Mouse (Mus musculus): ENCODE data around the gene Wnt6. TPM values are rescaled to one million over a fixed set of nuclear protein-coding genes. Genes with fewer than 3 reads are reported as not detected.

Gene Wnt6
- polyA plus RNA-seq, 1 experiment from 2014 or later, result 4.4 TPM

- H3K4me1 ChIP-seq (replicated peaks; ENCODE audit: control insufficient read depth, insufficient read depth, low read length), result peaks cover 21% of the 10 kb centered on the region; the same call in 1 of the 2 replicates
- H3K27ac ChIP-seq, result no peak overlapping the region
- no peak overlapping the region for H3K9ac ChIP-seq
- H3K36me3 ChIP-seq (replicated peaks; ENCODE audit: control insufficient read depth, insufficient read depth), result no peaks in the 10 kb centered on the region
- peaks cover 93% of the 10 kb centered on the region for H3K27me3 ChIP-seq (ENCODE audit: control insufficient read depth, insufficient read depth, low read length)
- no peaks in the 10 kb centered on the region for H3K9me3 ChIP-seq (ENCODE audit: control insufficient read depth, low read length)
- no peak overlapping the region for H3K4me2 ChIP-seq (replicated peaks)
- DNase-seq (ENCODE audit: low spot score), result no peak
- WGBS, result 12% methylated on average over 6 of the region's 6 CpGs
- no peak for ATAC-seq (ENCODE audit: low FRiP score)
- no peak overlapping the region for H3K4me3 ChIP-seq (replicated peaks; ENCODE audit: low read length)
These were observed 30.0 kb downstream of the Wnt6 start for GRCm38 (mm10) chr1:74801631-74802140.

GRCm38 (mm10) chr1:74802795-74803656, 31.3 kb downstream of the Wnt6 start:
- Histone ChIP-seq H3K27ac (no peak overlapping the region), H3K9me3 (ENCODE audit: control insufficient read depth, low read length) (no peaks in the 10 kb centered on the region), H3K4me1 (replicated peaks; ENCODE audit: control insufficient read depth, insufficient read depth, low read length) (peaks cover 34% of the 10 kb centered on the region), H3K4me2 (replicated peaks) (peak overlapping the region; percentile 86), H3K36me3 (replicated peaks; ENCODE audit: control insufficient read depth, insufficient read depth) (no peaks in the 10 kb centered on the region), H3K9ac (peak overlapping the region; percentile 59), H3K4me3 (replicated peaks; ENCODE audit: low read length) (peak overlapping the region; percentile 45), H3K27me3 (ENCODE audit: control insufficient read depth, insufficient read depth, low read length) (peaks cover 82% of the 10 kb centered on the region)
- ATAC-seq (ENCODE audit: low FRiP score) (0 out of 2 replicates have a peak, but pooled peaks have one; percentile 44), DNase-seq (ENCODE audit: low spot score) (peak; percentile 73)
- WGBS, result 1% methylated on average over 57 of the region's 57 CpGs

- ATAC-seq (ENCODE audit: low FRiP score) (no peak), DNase-seq (ENCODE audit: low spot score) (no peak)
- H3K4me3 ChIP-seq (replicated peaks; ENCODE audit: low read length), result no peak overlapping the region
- H3K4me2 ChIP-seq (replicated peaks), result no peak overlapping the region
- WGBS, result 8% methylated on average over 10 of the region's 10 CpGs
- H3K9me3 ChIP-seq (ENCODE audit: control insufficient read depth, low read length), result no peaks in the 10 kb centered on the region
- H3K4me1 ChIP-seq (replicated peaks; ENCODE audit: control insufficient read depth, insufficient read depth, low read length), result peaks cover 35% of the 10 kb centered on the region
- H3K27me3 ChIP-seq (ENCODE audit: control insufficient read depth, insufficient read depth, low read length), result peaks cover 70% of the 10 kb centered on the region
- no peaks in the 10 kb centered on the region for H3K36me3 ChIP-seq (replicated peaks; ENCODE audit: control insufficient read depth, insufficient read depth)
- no peak overlapping the region for H3K27ac ChIP-seq
- H3K9ac ChIP-seq, result no peak overlapping the region
These were observed 32.6 kb downstream of the Wnt6 start for GRCm38 (mm10) chr1:74804211-74804870.

GRCm38 (mm10) chr1:74805340-74805835, 33.7 kb downstream of the Wnt6 start:
- Histone ChIP-seq H3K4me1 (replicated peaks; ENCODE audit: control insufficient read depth, insufficient read depth, low read length) (peaks cover 32% of the 10 kb centered on the region), H3K9ac (no peak overlapping the region), H3K4me3 (replicated peaks; ENCODE audit: low read length) (no peak overlapping the region), H3K4me2 (replicated peaks) (no peak overlapping the region), H3K27ac (no peak overlapping the region), H3K9me3 (ENCODE audit: control insufficient read depth, low read length) (no peaks in the 10 kb centered on the region), H3K36me3 (replicated peaks; ENCODE audit: control insufficient read depth, insufficient read depth) (no peaks in the 10 kb centered on the region), H3K27me3 (ENCODE audit: control insufficient read depth, insufficient read depth, low read length) (peaks cover 59% of the 10 kb centered on the region)
- WGBS, result 29% methylated on average over 4 of the region's 4 CpGs
- DNase-seq (ENCODE audit: low spot score), result no peak
- ATAC-seq (ENCODE audit: low FRiP score), result no peak

- DNase-seq (ENCODE audit: low spot score), result no peak
- no peak overlapping the region for H3K4me3 ChIP-seq (replicated peaks; ENCODE audit: low read length)
- peaks cover 55% of the 10 kb centered on the region for H3K27me3 ChIP-seq (ENCODE audit: control insufficient read depth, insufficient read depth, low read length)
- H3K9ac ChIP-seq, result no peak overlapping the region
- no peak overlapping the region for H3K27ac ChIP-seq
- no peaks in the 10 kb centered on the region for H3K36me3 ChIP-seq (replicated peaks; ENCODE audit: control insufficient read depth, insufficient read depth)
- WGBS, result 17% methylated on average over 5 of the region's 5 CpGs
- H3K9me3 ChIP-seq (ENCODE audit: control insufficient read depth, low read length), result no peaks in the 10 kb centered on the region
- ATAC-seq (ENCODE audit: low FRiP score), result no peak
- peak overlapping the region; percentile 62; the same call in 1 of the 2 replicates for H3K4me2 ChIP-seq (replicated peaks)
- H3K4me1 ChIP-seq (replicated peaks; ENCODE audit: control insufficient read depth, insufficient read depth, low read length), result peaks cover 32% of the 10 kb centered on the region
These were observed 34.2 kb downstream of the Wnt6 start for GRCm38 (mm10) chr1:74805843-74806242.

- DNase-seq (ENCODE audit: low spot score) (peak; percentile 66), ATAC-seq (ENCODE audit: low FRiP score) (peak; percentile 33)
- peak overlapping the region; percentile 62 for H3K4me2 ChIP-seq (replicated peaks)
- peak overlapping the region; percentile 25 for H3K4me3 ChIP-seq (replicated peaks; ENCODE audit: low read length)
- H3K9ac ChIP-seq, result peak overlapping the region; percentile 48
- H3K36me3 ChIP-seq (replicated peaks; ENCODE audit: control insufficient read depth, insufficient read depth), result no peaks in the 10 kb centered on the region
- under 1% methylated on average over 36 of the region's 38 CpGs for WGBS
- H3K9me3 ChIP-seq (ENCODE audit: control insufficient read depth, low read length), result no peaks in the 10 kb centered on the region
- H3K27ac ChIP-seq, result peak overlapping the region; percentile 26; the same call in 1 of the 2 replicates
- peaks cover 47% of the 10 kb centered on the region for H3K27me3 ChIP-seq (ENCODE audit: control insufficient read depth, insufficient read depth, low read length)
- peaks cover 32% of the 10 kb centered on the region for H3K4me1 ChIP-seq (replicated peaks; ENCODE audit: control insufficient read depth, insufficient read depth, low read length)
These were observed 34.9 kb downstream of the Wnt6 start for GRCm38 (mm10) chr1:74806360-74807311.

GRCm38 (mm10) chr1:74807551-74808071, 35.9 kb downstream of the Wnt6 start:
- ATAC-seq (ENCODE audit: low FRiP score) (peak; percentile 12; the same call in 1 of the 2 replicates), DNase-seq (ENCODE audit: low spot score) (no peak)
- no peaks in the 10 kb centered on the region for H3K36me3 ChIP-seq (replicated peaks; ENCODE audit: control insufficient read depth, insufficient read depth)
- H3K27me3 ChIP-seq (ENCODE audit: control insufficient read depth, insufficient read depth, low read length), result peaks cover 37% of the 10 kb centered on the region
- H3K4me2 ChIP-seq (replicated peaks), result peak overlapping the region; percentile 62
- WGBS, result 3% methylated on average over 23 of the region's 23 CpGs
- H3K4me3 ChIP-seq (replicated peaks; ENCODE audit: low read length), result peak overlapping the region; percentile 7; the same call in 1 of the 2 replicates
- H3K9me3 ChIP-seq (ENCODE audit: control insufficient read depth, low read length), result no peaks in the 10 kb centered on the region
- H3K9ac ChIP-seq, result 0 out of 2 replicates have a peak overlapping the region, but pooled peaks have one; percentile 48
- H3K27ac ChIP-seq, result no peak overlapping the region
- H3K4me1 ChIP-seq (replicated peaks; ENCODE audit: control insufficient read depth, insufficient read depth, low read length), result peaks cover 32% of the 10 kb centered on the region

GRCm38 (mm10) chr1:74808078-74808477, 36.4 kb downstream of the Wnt6 start:
- Histone ChIP-seq H3K36me3 (replicated peaks; ENCODE audit: control insufficient read depth, insufficient read depth) (no peaks in the 10 kb centered on the region), H3K27me3 (ENCODE audit: control insufficient read depth, insufficient read depth, low read length) (peaks cover 33% of the 10 kb centered on the region), H3K9me3 (ENCODE audit: control insufficient read depth, low read length) (no peaks in the 10 kb centered on the region), H3K4me3 (replicated peaks; ENCODE audit: low read length) (0 out of 2 replicates have a peak overlapping the region, but pooled peaks have one; percentile 10), H3K4me2 (replicated peaks) (peak overlapping the region; percentile 62), H3K27ac (no peak overlapping the region), H3K9ac (peak overlapping the region; percentile 48; the same call in 1 of the 2 replicates), H3K4me1 (replicated peaks; ENCODE audit: control insufficient read depth, insufficient read depth, low read length) (peaks cover 32% of the 10 kb centered on the region)
- ATAC-seq (ENCODE audit: low FRiP score), result peak; percentile 75
- DNase-seq (ENCODE audit: low spot score), result peak; percentile 96
- whole genome bisulfite sequencing, result under 1% methylated on average over 16 of the region's 16 CpGs

Data from hindbrain, embryonic 14.5 days (tissue).